Mouse (Mus musculus): ENCODE measurements around the gene Pak7. TPM values are rescaled to one million over a fixed set of nuclear protein-coding genes. Genes with fewer than 3 reads are reported as not detected.
"Not testable (repeated sequence)": the region's sequence is repeated elsewhere in the genome, so short reads cannot be mapped to it uniquely, and the experiment has no call there.

Pak7 gene
- 29.6 and 32.8 TPM in 2 replicates for polyA plus RNA-seq (2015; fragmentation: Nextera tagmentation; extraction: Ambion mirVana)

- WGBS = under 1% methylated on average over 39 of the region's 39 CpGs
- Histone ChIP-seq H3K36me3 (no peaks in the 10 kb centered on the region), H3K9ac (replicated peaks) (peak within 1 kb of the TSS; percentile 80), H3K4me3 (peak within 1 kb of the TSS; percentile 69), H3K9me3 (no peaks in the 10 kb centered on the region), H3K4me1 (peaks cover 15% of the 10 kb centered on the region), H3K4me2 (replicated peaks) (peak within 1 kb of the TSS; percentile 65), H3K27me3 (no peaks in the 10 kb centered on the region), H3K27ac (replicated peaks) (peak within 1 kb of the TSS; percentile 92)
- peak; percentile 99 for ATAC-seq (replicated peaks)
Observed at GRCm38 (mm10) chr2:136387181-136388131, at the start of gene Pak7. TSS of gene Pak7 (minus strand) at chr2:136387967.

GRCm38 (mm10) chr2:136425561-136425960, 37.8 kb upstream of the Pak7 start:
- no peaks in the 10 kb centered on the region for H3K4me1 ChIP-seq
- no peak overlapping the region for H3K4me2 ChIP-seq (replicated peaks)
- H3K36me3 ChIP-seq = no peaks in the 10 kb centered on the region
- H3K9me3 ChIP-seq = 0 out of 2 replicates have a peak, but pooled peaks cover 5% of the 10 kb centered on the region
- no peak overlapping the region for H3K4me3 ChIP-seq
- H3K27ac ChIP-seq (replicated peaks) = no peak overlapping the region
- H3K9ac ChIP-seq (replicated peaks) = no peak overlapping the region
- no peak for ATAC-seq (replicated peaks)
- WGBS = 76% methylated on average over 6 of the region's 6 CpGs
- H3K27me3 ChIP-seq = no peaks in the 10 kb centered on the region

GRCm38 (mm10) chr2:136419543-136419942, 31.8 kb upstream of the Pak7 start:
- Histone ChIP-seq H3K4me2 (replicated peaks) (no peak overlapping the region), H3K9me3 (no peaks in the 10 kb centered on the region), H3K4me3 (no peak overlapping the region), H3K36me3 (no peaks in the 10 kb centered on the region), H3K9ac (replicated peaks) (no peak overlapping the region), H3K27ac (replicated peaks) (no peak overlapping the region), H3K4me1 (no peaks in the 10 kb centered on the region), H3K27me3 (no peaks in the 10 kb centered on the region)
- WGBS = 71% methylated on average over 1 of the region's 1 CpGs
- no peak for ATAC-seq (replicated peaks)

- no peak; the same call in 1 of the 2 replicates for ATAC-seq (replicated peaks)
- H3K4me3 ChIP-seq = no peak overlapping the region
- no peak overlapping the region for H3K4me2 ChIP-seq (replicated peaks)
- H3K27me3 ChIP-seq = no peaks in the 10 kb centered on the region
- H3K36me3 ChIP-seq = no peaks in the 10 kb centered on the region
- no peaks in the 10 kb centered on the region for H3K4me1 ChIP-seq
- no peak overlapping the region for H3K9ac ChIP-seq (replicated peaks)
- no peak overlapping the region for H3K27ac ChIP-seq (replicated peaks)
- H3K9me3 ChIP-seq = no peaks in the 10 kb centered on the region
Observed at GRCm38 (mm10) chr2:136416381-136416780, 28.6 kb upstream of the Pak7 start.

GRCm38 (mm10) chr2:136402587-136402986, 14.8 kb upstream of the Pak7 start:
- no peak overlapping the region for H3K9ac ChIP-seq (replicated peaks)
- H3K4me2 ChIP-seq (replicated peaks) = no peak overlapping the region
- no peak overlapping the region for H3K27ac ChIP-seq (replicated peaks)
- H3K4me1 ChIP-seq = no peaks in the 10 kb centered on the region
- H3K36me3 ChIP-seq = no peaks in the 10 kb centered on the region
- H3K4me3 ChIP-seq = no peak overlapping the region
- no peaks in the 10 kb centered on the region for H3K27me3 ChIP-seq
- no peak for ATAC-seq (replicated peaks)
- H3K9me3 ChIP-seq = no peaks in the 10 kb centered on the region
- WGBS = 86% methylated on average over 4 of the region's 4 CpGs

GRCm38 (mm10) chr2:136375318-136375717, 12.4 kb downstream of the Pak7 start:
- Histone ChIP-seq H3K36me3 (no peaks in the 10 kb centered on the region), H3K4me3 (no peak overlapping the region), H3K4me2 (replicated peaks) (no peak overlapping the region), H3K9me3 (no peaks in the 10 kb centered on the region), H3K27ac (replicated peaks) (no peak overlapping the region), H3K4me1 (no peaks in the 10 kb centered on the region), H3K27me3 (no peaks in the 10 kb centered on the region), H3K9ac (replicated peaks) (no peak overlapping the region)
- no peak for ATAC-seq (replicated peaks)
- WGBS = 52% methylated on average over 3 of the region's 3 CpGs

GRCm38 (mm10) chr2:136372361-136372760, 15.4 kb downstream of the Pak7 start:
- WGBS = 40% methylated on average over 1 of the region's 1 CpGs
- Histone ChIP-seq H3K4me1 (no peaks in the 10 kb centered on the region), H3K4me2 (replicated peaks) (no peak overlapping the region), H3K27ac (replicated peaks) (no peak overlapping the region), H3K9me3 (no peaks in the 10 kb centered on the region), H3K27me3 (no peaks in the 10 kb centered on the region), H3K4me3 (no peak overlapping the region), H3K9ac (replicated peaks) (no peak overlapping the region), H3K36me3 (no peaks in the 10 kb centered on the region)
- no peak for ATAC-seq (replicated peaks)

- no peak overlapping the region for H3K4me3 ChIP-seq
- H3K36me3 ChIP-seq = no peaks in the 10 kb centered on the region
- H3K27me3 ChIP-seq = no peaks in the 10 kb centered on the region
- H3K27ac ChIP-seq (replicated peaks) = no peak overlapping the region
- no peaks in the 10 kb centered on the region for H3K4me1 ChIP-seq
- no peak overlapping the region for H3K4me2 ChIP-seq (replicated peaks)
- H3K9ac ChIP-seq (replicated peaks) = no peak overlapping the region
- 76% methylated on average over 2 of the region's 2 CpGs for WGBS
- no peaks in the 10 kb centered on the region for H3K9me3 ChIP-seq
- ATAC-seq (replicated peaks) = no peak
Observed at GRCm38 (mm10) chr2:136351393-136352096, 36.2 kb downstream of the Pak7 start.

- ATAC-seq (replicated peaks) = no peak
- Histone ChIP-seq H3K4me1 (no peaks in the 10 kb centered on the region), H3K4me2 (replicated peaks) (no peak overlapping the region), H3K9ac (replicated peaks) (no peak overlapping the region), H3K36me3 (no peaks in the 10 kb centered on the region), H3K9me3 (no peaks in the 10 kb centered on the region), H3K27me3 (no peaks in the 10 kb centered on the region), H3K4me3 (no peak overlapping the region), H3K27ac (replicated peaks) (no peak overlapping the region)
- WGBS = 71% methylated on average over 3 of the region's 3 CpGs
Observed at GRCm38 (mm10) chr2:136350459-136350858, 37.3 kb downstream of the Pak7 start.

GRCm38 (mm10) chr2:136349671-136350275, 38.0 kb downstream of the Pak7 start:
- WGBS = 85% methylated on average over 8 of the region's 8 CpGs
- no peak for ATAC-seq (replicated peaks)
- Histone ChIP-seq H3K4me3 (no peak overlapping the region), H3K9ac (replicated peaks) (no peak overlapping the region), H3K27me3 (no peaks in the 10 kb centered on the region), H3K4me2 (replicated peaks) (no peak overlapping the region), H3K9me3 (no peaks in the 10 kb centered on the region), H3K36me3 (no peaks in the 10 kb centered on the region), H3K27ac (replicated peaks) (no peak overlapping the region), H3K4me1 (no peaks in the 10 kb centered on the region)

- H3K27me3 ChIP-seq; ATAC-seq (replicated peaks): not testable (repeated sequence)
- WGBS = 69% methylated on average over 4 of the region's 4 CpGs
Observed at GRCm38 (mm10) chr2:136344240-136344780, 43.5 kb downstream of the Pak7 start.

GRCm38 (mm10) chr2:136329974-136330373, 57.8 kb downstream of the Pak7 start:
- H3K27ac ChIP-seq (replicated peaks) = no peak overlapping the region
- no peaks in the 10 kb centered on the region for H3K4me1 ChIP-seq
- H3K9me3 ChIP-seq = no peaks in the 10 kb centered on the region
- H3K4me2 ChIP-seq (replicated peaks) = no peak overlapping the region
- WGBS = 80% methylated on average over 1 of the region's 1 CpGs
- no peak for ATAC-seq (replicated peaks)
- H3K27me3 ChIP-seq = no peaks in the 10 kb centered on the region
- H3K36me3 ChIP-seq = no peaks in the 10 kb centered on the region
- no peak overlapping the region for H3K4me3 ChIP-seq
- H3K9ac ChIP-seq (replicated peaks) = no peak overlapping the region

More at GRCm38 (mm10) chr2:136344240-136344780, 43.5 kb downstream of the Pak7 start:
- not testable (repeated sequence) for H3K4me1 ChIP-seq; H3K9me3 ChIP-seq; H3K4me2 ChIP-seq (replicated peaks); H3K27ac ChIP-seq (replicated peaks); H3K36me3 ChIP-seq; H3K4me3 ChIP-seq; H3K9ac ChIP-seq (replicated peaks)
